In genomic region chr7:127614891-127615843, GRCm38 (mm10) we compare ENCODE assay signal across 7 mouse cellular contexts. TPM values are rescaled to one million over a fixed set of nuclear protein-coding genes. Genes with fewer than 3 reads are reported as not detected.
DNase-seq lines count a peak whose midpoint lies in the region; ATAC-seq lines count a peak whose summit lies in the region.

Gene Zfp629, minus strand, starts transcription at chr7:127615797.

- peak within 1 kb of the TSS; percentile 96 for H3K27ac ChIP-seq in limb, embryonic 10.5 days
- peak within 1 kb of the TSS; percentile 89 for H3K27ac ChIP-seq in midbrain, embryonic 12.5 days (replicated peaks)

- WGBS in limb, embryonic 10.5 days = under 1% methylated on average over 50 of the region's 50 CpGs
- under 1% methylated on average over 47 of the region's 50 CpGs for WGBS in midbrain, embryonic 12.5 days

- peak within 1 kb of the TSS; percentile 98 for H3K4me3 ChIP-seq in limb, embryonic 10.5 days
- peak within 1 kb of the TSS; percentile 84 for H3K4me3 ChIP-seq in midbrain, embryonic 12.5 days

- peak; percentile 92 for ATAC-seq in midbrain, embryonic 12.5 days (ENCODE audit: low FRiP score, low read depth)

- H3K9ac ChIP-seq in midbrain, embryonic 12.5 days (replicated peaks) = peak within 1 kb of the TSS; percentile 99

- H3K4me2 ChIP-seq in midbrain, embryonic 12.5 days (replicated peaks) = peak within 1 kb of the TSS; percentile 85

- peak; percentile 68 for DNase-seq in adrenal gland, postnatal 25 days
- peak; percentile 93 for DNase-seq in embryo, embryonic 9.5 days (ENCODE audit: extremely low spot score)
- DNase-seq in heart, adult 11 months = peak; percentile 98
- peak; percentile 83 for DNase-seq in kidney, adult 18-20 months
- DNase-seq in limb, embryonic 10.5 days (ENCODE audit: low spot score) = peak; percentile 87
- DNase-seq in spleen, postnatal 10 days (ENCODE audit: low spot score in 2 of 2) = peak; percentile 62

- H3K27me3 ChIP-seq in limb, embryonic 10.5 days (ENCODE audit: low read depth, poor library complexity, severe bottlenecking) = no peaks in the 10 kb centered on the region
- no peaks in the 10 kb centered on the region for H3K27me3 ChIP-seq in midbrain, embryonic 12.5 days

- H3K4me1 ChIP-seq in limb, embryonic 10.5 days = peaks cover 27% of the 10 kb centered on the region
- peaks cover 29% of the 10 kb centered on the region for H3K4me1 ChIP-seq in midbrain, embryonic 12.5 days

- peaks cover 39% of the 10 kb centered on the region for H3K36me3 ChIP-seq in limb, embryonic 10.5 days
- H3K36me3 ChIP-seq in midbrain, embryonic 12.5 days = peaks cover 27% of the 10 kb centered on the region

- H3K9me3 ChIP-seq in limb, embryonic 10.5 days (replicated peaks) = no peaks in the 10 kb centered on the region
- H3K9me3 ChIP-seq in midbrain, embryonic 12.5 days = no peaks in the 10 kb centered on the region

RNA-seq across cellular contexts. Expression of gene Zfp629, which starts in this region (rescaled TPM):
- 25.1 and 25.4 TPM in 2 replicates for total RNA-seq in adrenal gland, postnatal 25 days (2021)
- polyA plus RNA-seq in limb, embryonic 10.5 days (2016; fragmentation: Nextera tagmentation; extraction: Ambion mirVana) = 29.0 and 32.9 TPM in 2 replicates
- 39.9 and 42.8 TPM in 2 replicates for polyA plus RNA-seq in midbrain, embryonic 12.5 days (2016; fragmentation: Nextera tagmentation; extraction: Ambion mirVana)

Comparison
In these comparisons a context has a peak if more than half of its experiments do, and no peak if none do; other contexts are left out.
1. Peak in every context shown above with its lines: DNase-seq, ATAC-seq, H3K4me3 ChIP-seq and H3K27ac ChIP-seq.